Mouse (Mus musculus): ENCODE results near the gene Cd59b.
A peak's percentile ranks its signal among the peaks of the same experiment; 100 is the strongest.
"Not testable (repeated sequence)": the region's sequence is repeated elsewhere in the genome, so short reads cannot be mapped to it uniquely, and the experiment has no call there.

Cd59b gene

GRCm38 (mm10) chr2:104117173-104117572, 47.5 kb downstream of the Cd59b start:
- not testable (repeated sequence) for ATAC-seq (ENCODE audit: low TSS enrichment)

- no peak for ATAC-seq (ENCODE audit: low TSS enrichment)
Observed at GRCm38 (mm10) chr2:104119097-104119496, 49.4 kb downstream of the Cd59b start.

- peak; percentile 10; the same call in 1 of the 2 replicates for ATAC-seq (ENCODE audit: low TSS enrichment)
Observed at GRCm38 (mm10) chr2:104120312-104120711, 50.7 kb downstream of the Cd59b start.

DNA sequence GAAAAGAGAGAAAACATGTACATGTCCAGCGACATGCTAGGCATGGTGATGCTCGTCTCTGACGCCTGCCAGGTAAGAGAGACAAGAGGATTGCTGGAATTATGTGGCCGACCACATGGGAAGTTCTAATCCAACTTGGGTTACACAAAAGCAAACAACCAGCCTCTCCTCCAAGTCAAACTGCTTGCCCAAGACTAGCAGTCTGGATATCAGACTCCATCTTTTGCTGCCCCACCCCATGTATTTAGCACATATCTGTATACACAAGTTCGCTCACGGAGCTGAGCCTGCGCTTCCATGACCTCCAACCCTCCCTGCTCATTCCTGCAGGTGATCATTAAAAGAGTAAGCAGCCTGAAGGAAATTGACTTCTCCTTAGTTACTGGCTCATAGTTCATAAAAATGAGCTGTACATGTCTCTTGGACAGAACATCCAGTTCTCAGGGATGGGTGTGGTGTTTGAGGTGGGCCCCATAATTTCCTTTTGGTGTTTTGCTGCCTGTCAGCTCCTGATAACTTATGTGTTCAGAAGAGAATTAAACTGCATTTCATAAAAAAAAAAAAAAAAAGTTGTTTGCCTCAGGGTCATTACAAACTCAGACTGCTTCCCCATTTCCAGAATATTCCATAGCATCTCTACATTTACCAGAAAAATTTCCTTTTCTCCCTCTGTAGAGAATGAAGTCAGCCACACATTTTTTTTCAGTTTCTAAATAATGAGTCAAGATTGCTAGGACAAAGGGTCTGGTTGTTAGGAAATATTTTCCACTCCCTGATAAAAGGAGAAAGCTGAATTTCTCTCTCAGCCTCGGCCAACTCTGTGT, 52.2 kb downstream of the Cd59b start:
- no peak for ATAC-seq (ENCODE audit: low TSS enrichment)

DNA sequence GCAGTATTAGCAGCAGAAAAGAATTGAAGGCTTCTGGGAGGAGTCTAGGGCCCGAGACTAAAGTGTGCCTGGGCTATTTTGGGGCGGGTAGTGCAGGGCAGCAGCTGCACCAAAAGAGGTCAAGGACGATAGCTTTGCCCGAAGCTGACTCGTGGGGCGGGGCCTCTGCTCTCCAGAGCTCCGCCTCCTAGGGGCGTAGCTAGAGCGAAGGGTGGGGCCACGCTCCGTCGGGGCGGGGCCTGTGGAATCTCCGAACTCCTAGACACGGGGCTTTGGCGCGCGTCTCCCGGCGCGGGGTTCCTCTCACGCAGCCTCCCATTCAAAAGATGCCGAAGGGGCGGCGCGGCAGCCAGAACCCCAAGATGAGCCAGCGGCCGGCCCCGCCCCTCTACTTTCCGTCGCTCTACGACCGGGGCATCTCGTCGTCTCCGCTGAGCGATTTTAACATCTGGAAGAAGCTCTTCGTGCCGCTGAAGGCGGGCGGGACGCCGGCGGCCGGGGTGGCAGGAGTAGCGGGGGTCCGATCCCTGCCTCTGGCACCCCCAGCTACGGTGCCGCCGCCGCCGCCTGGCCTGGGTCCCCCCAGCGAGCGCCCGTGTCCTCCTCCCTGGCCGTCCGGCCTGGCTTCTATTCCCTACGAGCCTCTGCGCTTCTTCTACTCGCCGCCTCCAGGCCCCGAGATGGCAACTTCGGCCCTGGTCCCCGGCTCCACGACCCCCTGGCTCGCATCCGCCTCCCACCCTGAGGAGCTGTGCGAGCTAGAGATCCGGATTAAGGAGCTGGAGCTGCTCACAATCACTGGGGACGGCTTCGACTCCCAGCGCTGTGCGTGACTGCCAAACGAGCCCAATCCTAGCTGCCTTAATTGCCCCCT, 53.1 kb downstream of the Cd59b start, which contains the start of gene A930018P22Rik:
Gene A930018P22Rik, plus strand, starts transcription at position 265 of the 874 bp plus-strand sequence.
- ATAC-seq (ENCODE audit: low TSS enrichment) = peak; percentile 90

- ATAC-seq (ENCODE audit: low TSS enrichment) = no peak
Observed at GRCm38 (mm10) chr2:104123540-104123939, 53.9 kb downstream of the Cd59b start.

DNA sequence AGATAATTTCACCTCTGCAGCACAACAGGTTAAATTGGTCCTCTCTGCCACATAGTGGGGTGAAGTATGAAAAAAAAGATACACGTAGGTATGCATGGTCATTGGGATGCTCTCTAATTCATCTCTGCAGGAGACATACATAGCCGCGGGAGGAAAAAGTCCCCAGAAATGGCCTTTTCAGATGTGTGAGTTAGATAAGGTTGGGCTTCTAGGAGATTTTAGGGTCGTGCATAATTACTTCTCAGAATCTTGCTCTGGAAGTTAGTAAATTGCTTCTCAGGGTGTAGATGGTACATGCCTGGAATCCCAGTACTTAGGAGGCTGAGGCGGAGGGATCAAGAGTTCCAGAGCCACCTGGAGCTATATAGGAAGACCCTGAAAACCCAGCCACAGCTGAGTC, 54.4 kb downstream of the Cd59b start:
- ATAC-seq (ENCODE audit: low TSS enrichment) = no peak

- no peak for ATAC-seq (ENCODE audit: low TSS enrichment)
Observed at GRCm38 (mm10) chr2:104128803-104129531, 59.3 kb downstream of the Cd59b start.

DNA sequence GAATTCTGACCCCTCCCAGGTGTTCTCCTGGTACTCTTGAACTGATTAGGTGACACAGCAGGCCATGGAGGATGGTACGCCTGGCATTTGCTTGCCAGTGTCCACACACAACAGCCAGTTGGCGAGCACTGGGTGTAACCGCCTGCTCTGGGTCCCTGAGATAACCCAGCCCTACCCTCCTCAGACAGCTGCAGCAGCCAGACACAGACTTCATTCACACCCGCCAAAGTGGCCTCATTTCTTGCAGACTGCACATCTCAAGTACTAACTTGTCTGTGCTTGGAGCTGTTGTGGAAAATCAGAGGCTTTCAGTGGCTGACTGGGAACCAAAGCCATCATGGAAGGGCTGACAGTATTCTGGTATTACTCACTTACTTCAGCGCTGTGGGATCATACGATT, 60.5 kb downstream of the Cd59b start:
- peak; percentile 80 for ATAC-seq (ENCODE audit: low TSS enrichment)

DNA sequence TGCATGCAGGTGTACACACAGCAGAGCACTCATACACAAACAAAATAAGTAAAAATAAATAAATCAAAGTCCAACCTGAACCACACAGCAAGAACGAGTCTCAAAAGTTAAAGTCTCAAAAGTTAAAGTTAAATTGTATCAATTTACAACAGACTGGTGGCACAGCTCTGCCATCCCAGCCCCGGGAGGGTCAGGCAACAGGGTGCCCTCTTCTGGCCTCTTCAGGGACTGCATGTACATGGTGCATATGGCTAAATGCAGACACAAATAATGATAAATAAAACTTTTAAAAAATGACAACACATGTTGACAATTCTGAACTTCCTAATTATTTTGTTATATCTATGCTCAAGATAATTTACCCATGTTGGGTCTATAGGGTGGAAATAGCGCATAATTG, 61.3 kb downstream of the Cd59b start:
- no peak for ATAC-seq (ENCODE audit: low TSS enrichment)

- ATAC-seq (ENCODE audit: low TSS enrichment) = no peak
Observed at GRCm38 (mm10) chr2:104132266-104132859, 62.7 kb downstream of the Cd59b start.

GRCm38 (mm10) chr2:104133042-104133810, 63.6 kb downstream of the Cd59b start:
- ATAC-seq (ENCODE audit: low TSS enrichment) = no peak

DNA sequence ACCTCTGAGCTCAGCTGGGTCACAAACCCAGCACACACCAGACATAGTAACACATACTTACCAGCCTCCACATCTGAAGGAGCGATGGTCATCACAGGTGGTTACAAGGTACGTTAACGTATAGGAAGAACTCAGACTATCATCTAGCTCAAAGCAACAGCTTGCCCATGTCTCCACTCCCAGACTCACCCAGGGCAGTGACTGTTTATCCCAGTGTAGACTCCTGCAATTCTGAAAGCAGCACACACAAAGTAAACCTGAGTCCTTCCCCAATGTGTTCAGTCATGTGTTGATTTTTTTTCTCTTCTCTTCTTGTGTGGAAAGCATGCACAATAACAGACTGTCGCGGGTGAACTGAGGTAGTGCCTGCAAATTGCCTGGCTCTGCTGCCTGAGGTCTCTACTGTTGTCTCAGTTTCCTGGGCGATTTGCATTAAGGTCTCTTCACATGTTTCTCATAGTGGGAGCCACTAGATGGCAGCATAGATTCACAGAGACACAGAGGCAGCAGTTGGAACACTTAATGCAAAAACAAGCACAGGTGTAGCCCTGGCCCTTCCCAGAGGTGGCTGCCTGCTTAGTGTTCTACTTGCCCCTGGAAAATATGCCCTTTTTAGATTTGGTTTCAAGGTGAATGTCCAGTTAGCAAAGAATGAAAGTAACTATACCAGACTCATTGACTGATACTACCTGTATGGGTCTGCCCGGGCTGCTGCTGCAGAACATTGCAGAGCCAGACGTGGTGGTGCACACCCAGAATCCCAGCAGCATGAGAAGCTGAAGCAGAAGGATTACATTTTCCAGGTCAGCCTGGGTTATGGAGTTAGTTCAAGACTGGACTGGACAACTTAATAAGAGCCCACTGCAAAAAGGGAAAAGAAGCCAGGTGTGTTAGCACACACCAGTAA, 64.8 kb downstream of the Cd59b start:
- peak; percentile 74 for ATAC-seq (ENCODE audit: low TSS enrichment)

DNA sequence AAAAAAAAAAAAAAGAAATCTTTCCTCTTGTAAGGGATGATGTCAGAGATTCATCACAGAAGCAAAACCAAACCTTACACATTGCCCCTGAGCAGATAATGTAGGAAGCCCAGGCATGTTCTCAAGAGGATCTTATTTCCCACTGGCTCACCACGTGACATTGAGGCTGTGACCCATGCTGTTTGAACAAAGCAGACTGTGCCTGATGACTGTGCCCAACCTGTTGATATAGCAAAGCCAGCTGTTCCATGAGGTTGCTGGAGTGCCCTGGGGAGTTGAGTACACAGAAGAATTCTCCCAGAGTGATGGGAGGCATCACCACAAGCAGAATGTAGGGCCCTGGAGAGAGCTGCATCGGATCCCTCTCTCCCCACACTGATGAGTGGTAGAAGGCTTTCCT, 66.3 kb downstream of the Cd59b start:
- no peak for ATAC-seq (ENCODE audit: low TSS enrichment)
